Mouse (Mus musculus) spleen, postnatal 4 days (tissue): ENCODE data around the gene Pawr.

ENCODE experiments used
- DNase-seq, 2 experiments: peaks; one replicate each; pipeline ENCODE4 v3.0.0; 2022; ENCODE audit warnings: low spot score in 2 of 2

The Pawr gene

GRCm38 (mm10) chr10:108389178-108389926, 57.4 kb downstream of the Pawr start:
- no peak for DNase-seq

GRCm38 (mm10) chr10:108389927-108390287, 58.0 kb downstream of the Pawr start:
- no peak for DNase-seq

GRCm38 (mm10) chr10:108391370-108391902, 59.5 kb downstream of the Pawr start:
- no peak for DNase-seq

GRCm38 (mm10) chr10:108392151-108392550, 60.2 kb downstream of the Pawr start:
- DNase-seq, result no peak

GRCm38 (mm10) chr10:108394306-108394705, 62.4 kb downstream of the Pawr start:
- DNase-seq, result no peak

GRCm38 (mm10) chr10:108395229-108395628, 63.3 kb downstream of the Pawr start:
- DNase-seq, result no peak

GRCm38 (mm10) chr10:108395647-108396046, 63.7 kb downstream of the Pawr start:
- no peak for DNase-seq

- DNase-seq, result no peak
Observed at GRCm38 (mm10) chr10:108402751-108403150, 70.8 kb downstream of the Pawr start.

- no peak for DNase-seq
Observed at GRCm38 (mm10) chr10:108403366-108403865, 71.5 kb downstream of the Pawr start.

GRCm38 (mm10) chr10:108404087-108404486, 72.2 kb downstream of the Pawr start:
- no peak for DNase-seq

GRCm38 (mm10) chr10:108405076-108405475, 73.2 kb downstream of the Pawr start:
- DNase-seq, result no peak

- DNase-seq, result no peak
Observed at GRCm38 (mm10) chr10:108405931-108406330, 74.0 kb downstream of the Pawr start.

GRCm38 (mm10) chr10:108406798-108407754, 75.2 kb downstream of the Pawr start:
- DNase-seq, result no peak

GRCm38 (mm10) chr10:108408025-108408424, 76.1 kb downstream of the Pawr start:
- no peak for DNase-seq

- DNase-seq, result no peak
Observed at GRCm38 (mm10) chr10:108408437-108408836, 76.5 kb downstream of the Pawr start.

- DNase-seq, result no peak
Observed at GRCm38 (mm10) chr10:108408986-108409385, 77.1 kb downstream of the Pawr start.

GRCm38 (mm10) chr10:108409529-108409928, 77.6 kb downstream of the Pawr start:
- no peak for DNase-seq

GRCm38 (mm10) chr10:108414936-108415635, 83.2 kb downstream of the Pawr start:
- no peak for DNase-seq

- no peak for DNase-seq
Observed at GRCm38 (mm10) chr10:108417448-108417847, 85.5 kb downstream of the Pawr start.

- DNase-seq, result no peak
Observed at GRCm38 (mm10) chr10:108430553-108430952, 98.6 kb downstream of the Pawr start.

- no peak for DNase-seq
Observed at GRCm38 (mm10) chr10:108432194-108432593, 100.3 kb downstream of the Pawr start.

- no peak for DNase-seq
Observed at GRCm38 (mm10) chr10:108433976-108434375, 102.1 kb downstream of the Pawr start.
